Mouse (Mus musculus) adrenal gland, postnatal 4 days (tissue): Measurements from ENCODE around the gene Usp32. TPM values are rescaled to one million over a fixed set of nuclear protein-coding genes. Genes with fewer than 3 reads are reported as not detected.

Source experiments
- DNase-seq, 2 experiments: peaks; one replicate each; pipeline ENCODE4 v3.0.0; 2021 to 2022; ENCODE audit warnings: low spot score in 2 of 2, mixed read lengths in 2 of 2
- total RNA-seq, 2 experiments: library from RNA; stranded (reverse); gene quantifications; 2 replicates each; pipeline ENCODE4 v1.2.3; 2021

Gene Usp32
- total RNA-seq, 2 experiments from 2014 or later, result 40.2 to 44.6 TPM

- DNase-seq, result no peak
These were observed 182.8 kb downstream of the Usp32 start for GRCm38 (mm10) chr11:84957171-84957570.

- no peak for DNase-seq
These were observed 183.6 kb downstream of the Usp32 start for GRCm38 (mm10) chr11:84956400-84956799.

- no peak for DNase-seq
These were observed 187.3 kb downstream of the Usp32 start for GRCm38 (mm10) chr11:84952611-84953010.

GRCm38 (mm10) chr11:84948526-84948925 lies 191.4 kb downstream of the Usp32 start:
- no peak for DNase-seq

- DNase-seq, result no peak
These were observed 191.8 kb downstream of the Usp32 start for GRCm38 (mm10) chr11:84948114-84948513.

GRCm38 (mm10) chr11:84947206-84947605 lies 192.8 kb downstream of the Usp32 start:
- no peak for DNase-seq

- no peak for DNase-seq
These were observed 194.1 kb downstream of the Usp32 start for GRCm38 (mm10) chr11:84945841-84946240.

GRCm38 (mm10) chr11:84944639-84945435 lies 195.1 kb downstream of the Usp32 start:
- no peak for DNase-seq

GRCm38 (mm10) chr11:84943948-84944347 lies 196.0 kb downstream of the Usp32 start:
- DNase-seq, result peak; percentile 38 to 46

GRCm38 (mm10) chr11:84940140-84940539 lies 199.8 kb downstream of the Usp32 start:
- DNase-seq, result no peak

- no peak for DNase-seq
These were observed 200.4 kb downstream of the Usp32 start for GRCm38 (mm10) chr11:84939508-84940053.

Other genes starting within 250 kb of the Usp32 start
- 10 to 100 TPM; 14.4 to 20.4 TPM for gene Znhit3, start 223.8 kb downstream of the Usp32 start, total RNA-seq
- 10 to 100 TPM in 1 of 2 experiments, 1 to 10 TPM in 1; 4.9 to 18.5 TPM for gene Car4, start 182.4 kb downstream of the Usp32 start, total RNA-seq
- gene 1700125H20Rik, start 30.2 kb upstream of the Usp32 start, total RNA-seq, result 1 to 10 TPM in 1 of 2 experiments, under 1 TPM in 1; 0.62 to 1.3 TPM
- gene Appbp2, start 95.0 kb upstream of the Usp32 start, total RNA-seq, result 10 to 100 TPM; 58.8 to 59.0 TPM
- 10 to 100 TPM; 23.3 to 24.7 TPM for gene Ppm1d, start 171.1 kb upstream of the Usp32 start, total RNA-seq
- 10 to 100 TPM; 43.8 to 43.9 TPM for gene Bcas3, start 213.0 kb upstream of the Usp32 start, total RNA-seq